Mouse (Mus musculus): Measurements from ENCODE around the gene Lrrc40. TPM values are rescaled to one million over a fixed set of nuclear protein-coding genes. Genes with fewer than 3 reads are reported as not detected.

Lrrc40 gene
- polyA plus RNA-seq, 1 experiment from 2014 or later: 21.5 TPM

- WGBS (ENCODE audit: insufficient replicate concordance): 74% methylated on average over 1 of the region's 1 CpGs
- ATAC-seq (ENCODE audit: low read depth): no peak
- H3K9me3 ChIP-seq (replicated peaks; ENCODE audit: control insufficient read depth, low read length): no peaks in the 10 kb centered on the region
- no peak overlapping the region for H3K4me2 ChIP-seq (ENCODE audit: low read depth, low read length)
- H3K27ac ChIP-seq (ENCODE audit: low read length): no peak overlapping the region
- H3K4me1 ChIP-seq (ENCODE audit: control insufficient read depth, low read depth, low read length): no peaks in the 10 kb centered on the region
- H3K36me3 ChIP-seq (ENCODE audit: control insufficient read depth, insufficient read depth): no peaks in the 10 kb centered on the region
- H3K4me3 ChIP-seq (ENCODE audit: low read depth, low read length): no peak overlapping the region
- no peak overlapping the region for H3K9ac ChIP-seq (ENCODE audit: low read depth, low read length)
- no peaks in the 10 kb centered on the region for H3K27me3 ChIP-seq (ENCODE audit: control insufficient read depth, insufficient read depth, low read depth, low read length)
Measured at GRCm38 (mm10) chr3:158105260-158105659, 68.8 kb downstream of the Lrrc40 start.

Other genes starting within 250 kb of the Lrrc40 start
- 68.9 and 75.3 TPM in 2 replicates for gene Cth, start 111.6 kb upstream of the Lrrc40 start, polyA plus RNA-seq (2015; fragmentation: Nextera tagmentation; extraction: Ambion mirVana)
- gene Ankrd13c, start 89.4 kb upstream of the Lrrc40 start, polyA plus RNA-seq (2015; fragmentation: Nextera tagmentation; extraction: Ambion mirVana): 8.7 and 9.8 TPM in 2 replicates
- 88.6 and 89.5 TPM in 2 replicates for gene Srsf11, start within 50 bp of the Lrrc40 start, polyA plus RNA-seq (2015; fragmentation: Nextera tagmentation; extraction: Ambion mirVana)

Data from liver, embryonic 16.5 days (tissue).